Mouse (Mus musculus): ENCODE measurements around the gene Chsy1. TPM values are rescaled to one million over a fixed set of nuclear protein-coding genes. Genes with fewer than 3 reads are reported as not detected.

Chsy1 gene
- polyA plus RNA-seq, 1 experiment from 2014 or later: 22.5 TPM

- 63% methylated on average over 11 of the region's 11 CpGs for WGBS
Observed at GRCm38 (mm10) chr7:66115821-66116343, 6.6 kb downstream of the Chsy1 start.

DNA sequence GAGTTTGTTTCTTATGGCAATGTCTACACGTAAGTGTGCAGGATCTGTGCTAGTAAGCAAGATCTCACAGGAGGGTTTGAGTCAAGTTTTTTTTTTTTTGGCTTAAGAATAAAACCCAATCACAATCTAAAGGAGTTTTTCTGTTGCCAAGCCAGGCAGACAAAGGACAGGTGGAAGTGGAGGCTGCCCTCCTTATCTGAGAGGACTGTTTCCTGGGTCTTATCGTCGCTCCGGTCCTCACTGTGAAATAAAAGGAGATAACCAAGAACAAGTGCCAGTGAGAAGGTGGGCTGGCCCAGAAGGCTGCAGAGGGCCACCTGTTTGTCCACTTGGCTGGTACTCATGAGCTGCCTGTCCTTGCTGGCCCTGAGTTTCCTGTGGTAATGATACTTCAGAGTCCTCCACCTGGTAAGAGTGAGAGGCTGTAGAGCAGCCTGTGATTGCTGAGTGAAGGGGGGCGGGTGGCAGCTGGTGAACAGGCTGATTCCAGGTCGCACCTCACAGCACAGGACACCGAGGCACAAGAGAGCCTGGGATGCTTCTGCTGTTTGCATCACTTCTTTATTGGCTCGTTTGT is 7.7 kb downstream of the Chsy1 start:
- Histone ChIP-seq H3K4me2 (replicated peaks; ENCODE audit: low read depth, low read length) (no peak overlapping the region), H3K36me3 (ENCODE audit: insufficient read depth, low read length) (no peaks in the 10 kb centered on the region), H3K4me1 (ENCODE audit: insufficient read depth, low read depth, low read length) (peaks cover 5% of the 10 kb centered on the region; the same call in 1 of the 2 replicates), H3K27me3 (replicated peaks; ENCODE audit: insufficient read depth, low read length) (no peaks in the 10 kb centered on the region), H3K27ac (ENCODE audit: low read length) (0 out of 2 replicates have a peak overlapping the region, but pooled peaks have one; percentile 3), H3K9ac (replicated peaks; ENCODE audit: low read depth) (no peak overlapping the region), H3K4me3 (ENCODE audit: low read depth, low read length) (no peak overlapping the region), H3K9me3 (ENCODE audit: low read length) (no peaks in the 10 kb centered on the region)
- peak; percentile 87 for DNase-seq (ENCODE audit: low spot score)
- WGBS: 50% methylated on average over 8 of the region's 8 CpGs
- no peak for TF ChIP-seq CTCF (IDR thresholded peaks at IDR 0.05)
- peak; percentile 61; the same call in 1 of the 2 replicates for TF ChIP-seq EP300 (IDR thresholded peaks at IDR 0.05)
- peak; percentile 93 for ATAC-seq

More at GRCm38 (mm10) chr7:66115821-66116343, 6.6 kb downstream of the Chsy1 start:
- no peak for ATAC-seq
- peak overlapping the region; percentile 14; the same call in 1 of the 2 replicates for H3K4me2 ChIP-seq (replicated peaks; ENCODE audit: low read depth, low read length)
- H3K36me3 ChIP-seq (ENCODE audit: insufficient read depth, low read length): no peaks in the 10 kb centered on the region
- no peak overlapping the region for H3K4me3 ChIP-seq (ENCODE audit: low read depth, low read length)
- no peak for DNase-seq (ENCODE audit: low spot score)
- H3K27ac ChIP-seq (ENCODE audit: low read length): peak overlapping the region; percentile 14; the same call in 1 of the 2 replicates
- peaks cover 5% of the 10 kb centered on the region; the same call in 1 of the 2 replicates for H3K4me1 ChIP-seq (ENCODE audit: insufficient read depth, low read depth, low read length)
- H3K27me3 ChIP-seq (replicated peaks; ENCODE audit: insufficient read depth, low read length): no peaks in the 10 kb centered on the region
- no peak for TF ChIP-seq CTCF (IDR thresholded peaks at IDR 0.05)
- TF ChIP-seq EP300 (IDR thresholded peaks at IDR 0.05): no peak
- no peaks in the 10 kb centered on the region for H3K9me3 ChIP-seq (ENCODE audit: low read length)
- no peak overlapping the region for H3K9ac ChIP-seq (replicated peaks; ENCODE audit: low read depth)

DNA sequence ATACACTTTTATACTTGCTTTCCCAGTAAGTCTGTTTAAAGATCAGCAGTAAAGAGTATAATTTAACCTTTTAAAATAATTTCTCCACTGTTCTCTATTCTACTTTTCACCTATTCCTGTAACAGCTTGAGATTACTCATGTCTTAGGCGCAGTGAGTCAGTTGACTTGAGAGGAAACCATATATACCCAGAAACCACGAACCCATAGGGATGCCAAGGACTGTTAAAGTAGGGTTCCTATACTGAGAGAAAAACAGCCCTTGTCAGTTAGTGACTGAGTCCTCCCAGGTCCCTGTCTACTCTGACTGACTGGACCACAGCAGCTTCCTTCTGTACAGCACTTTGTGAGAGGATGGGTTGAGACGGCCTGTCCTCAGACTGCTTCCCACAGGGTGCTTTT is 8.7 kb downstream of the Chsy1 start:
- 80% methylated on average over 3 of the region's 3 CpGs for WGBS
- TF ChIP-seq CTCF (IDR thresholded peaks at IDR 0.05): no peak
- TF ChIP-seq EP300 (IDR thresholded peaks at IDR 0.05): no peak
- H3K27me3 ChIP-seq (replicated peaks; ENCODE audit: insufficient read depth, low read length): no peaks in the 10 kb centered on the region
- no peaks in the 10 kb centered on the region for H3K36me3 ChIP-seq (ENCODE audit: insufficient read depth, low read length)
- no peak for DNase-seq (ENCODE audit: low spot score)
- no peak overlapping the region for H3K9ac ChIP-seq (replicated peaks; ENCODE audit: low read depth)
- ATAC-seq: no peak
- H3K4me1 ChIP-seq (ENCODE audit: insufficient read depth, low read depth, low read length): peaks cover 4% of the 10 kb centered on the region; the same call in 1 of the 2 replicates
- H3K9me3 ChIP-seq (ENCODE audit: low read length): no peaks in the 10 kb centered on the region
- no peak overlapping the region for H3K4me3 ChIP-seq (ENCODE audit: low read depth, low read length)
- no peak overlapping the region for H3K27ac ChIP-seq (ENCODE audit: low read length)
- no peak overlapping the region for H3K4me2 ChIP-seq (replicated peaks; ENCODE audit: low read depth, low read length)

- WGBS: 80% methylated on average over 7 of the region's 7 CpGs
- H3K27me3 ChIP-seq (replicated peaks; ENCODE audit: insufficient read depth, low read length): no peaks in the 10 kb centered on the region
- DNase-seq (ENCODE audit: low spot score) (no peak), ATAC-seq (no peak)
- no peak overlapping the region for H3K27ac ChIP-seq (ENCODE audit: low read length)
- H3K4me3 ChIP-seq (ENCODE audit: low read depth, low read length): no peak overlapping the region
- no peak overlapping the region for H3K9ac ChIP-seq (replicated peaks; ENCODE audit: low read depth)
- no peak overlapping the region for H3K4me2 ChIP-seq (replicated peaks; ENCODE audit: low read depth, low read length)
- TF ChIP-seq CTCF (IDR thresholded peaks at IDR 0.05) (no peak), EP300 (IDR thresholded peaks at IDR 0.05) (no peak)
- H3K36me3 ChIP-seq (ENCODE audit: insufficient read depth, low read length): no peaks in the 10 kb centered on the region
- peaks cover 3% of the 10 kb centered on the region; the same call in 1 of the 2 replicates for H3K4me1 ChIP-seq (ENCODE audit: insufficient read depth, low read depth, low read length)
- no peaks in the 10 kb centered on the region for H3K9me3 ChIP-seq (ENCODE audit: low read length)
Observed at GRCm38 (mm10) chr7:66118796-66119195, 9.5 kb downstream of the Chsy1 start.

GRCm38 (mm10) chr7:66120139-66120538 is 10.8 kb downstream of the Chsy1 start:
- peaks cover 3% of the 10 kb centered on the region; the same call in 1 of the 2 replicates for H3K4me1 ChIP-seq (ENCODE audit: insufficient read depth, low read depth, low read length)
- 39% methylated on average over 1 of the region's 1 CpGs for WGBS

DNA sequence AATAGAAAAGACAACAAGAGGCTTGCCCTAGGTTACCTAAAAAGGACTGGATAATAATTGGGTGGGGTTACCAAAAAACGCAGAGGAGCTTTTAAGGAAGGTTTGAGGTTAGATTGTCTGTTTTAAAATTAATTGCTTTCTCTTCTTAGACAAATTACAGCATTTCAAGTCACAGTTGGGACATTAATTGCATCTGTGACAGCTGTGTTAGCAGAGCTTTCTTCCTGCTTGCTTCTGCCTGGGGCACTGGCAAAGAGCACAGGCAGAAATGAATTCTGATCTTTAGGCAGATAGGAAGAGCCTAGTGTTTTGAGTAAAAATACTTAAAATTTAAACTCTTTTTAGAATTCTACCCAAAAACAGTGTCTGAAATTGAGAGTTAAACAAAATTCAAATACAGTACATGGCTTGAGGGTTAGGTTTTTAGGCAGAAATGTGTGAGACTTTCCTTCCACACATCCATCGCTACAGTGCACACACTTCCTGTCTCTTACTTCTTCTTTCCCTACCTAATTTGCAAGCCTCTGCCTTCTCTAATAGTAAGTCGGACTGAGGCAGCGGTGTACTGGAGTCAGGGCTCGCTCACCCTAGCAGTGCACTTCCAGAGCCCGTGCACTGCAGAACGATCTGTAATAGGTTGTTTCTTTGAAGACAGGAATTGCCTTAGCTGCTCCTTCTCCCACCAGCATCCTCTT is 11.5 kb downstream of the Chsy1 start:
- DNase-seq (ENCODE audit: low spot score): no peak
- Histone ChIP-seq H3K36me3 (ENCODE audit: insufficient read depth, low read length) (peaks cover 7% of the 10 kb centered on the region; the same call in 1 of the 2 replicates), H3K27ac (ENCODE audit: low read length) (no peak overlapping the region), H3K4me1 (ENCODE audit: insufficient read depth, low read depth, low read length) (peaks cover 3% of the 10 kb centered on the region; the same call in 1 of the 2 replicates), H3K9me3 (ENCODE audit: low read length) (no peaks in the 10 kb centered on the region), H3K27me3 (replicated peaks; ENCODE audit: insufficient read depth, low read length) (no peaks in the 10 kb centered on the region), H3K4me3 (ENCODE audit: low read depth, low read length) (no peak overlapping the region), H3K9ac (replicated peaks; ENCODE audit: low read depth) (no peak overlapping the region), H3K4me2 (replicated peaks; ENCODE audit: low read depth, low read length) (no peak overlapping the region)
- ATAC-seq: no peak
- TF ChIP-seq CTCF (IDR thresholded peaks at IDR 0.05): no peak
- no peak for TF ChIP-seq EP300 (IDR thresholded peaks at IDR 0.05)
- 69% methylated on average over 7 of the region's 7 CpGs for WGBS

More at GRCm38 (mm10) chr7:66120139-66120538, 10.8 kb downstream of the Chsy1 start:
- Histone ChIP-seq H3K27ac (ENCODE audit: low read length) (no peak overlapping the region), H3K9me3 (ENCODE audit: low read length) (no peaks in the 10 kb centered on the region), H3K4me3 (ENCODE audit: low read depth, low read length) (no peak overlapping the region), H3K9ac (replicated peaks; ENCODE audit: low read depth) (no peak overlapping the region), H3K36me3 (ENCODE audit: insufficient read depth, low read length) (no peaks in the 10 kb centered on the region; the same call in 1 of the 2 replicates), H3K4me2 (replicated peaks; ENCODE audit: low read depth, low read length) (no peak overlapping the region), H3K27me3 (replicated peaks; ENCODE audit: insufficient read depth, low read length) (no peaks in the 10 kb centered on the region)
- ATAC-seq (no peak), DNase-seq (ENCODE audit: low spot score) (no peak)
- no peak for TF ChIP-seq EP300 (IDR thresholded peaks at IDR 0.05)
- TF ChIP-seq CTCF (IDR thresholded peaks at IDR 0.05): no peak
